Mouse (Mus musculus): ENCODE data around the gene Lrig1.

Lrig1 gene

GRCm38 (mm10) chr6:94625896-94626295 lies 74.1 kb downstream of the Lrig1 start:
- DNase-seq (ENCODE audit: extremely low read depth, insufficient read length, low spot score): no peak

- DNase-seq (ENCODE audit: extremely low read depth, insufficient read length, low spot score): no peak
Measured at GRCm38 (mm10) chr6:94624543-94624942, 75.4 kb downstream of the Lrig1 start.

GRCm38 (mm10) chr6:94622983-94623382 lies 77.0 kb downstream of the Lrig1 start:
- DNase-seq (ENCODE audit: extremely low read depth, insufficient read length, low spot score): no peak

- no peak for DNase-seq (ENCODE audit: extremely low read depth, insufficient read length, low spot score)
Measured at GRCm38 (mm10) chr6:94620801-94621301, 79.1 kb downstream of the Lrig1 start.

GRCm38 (mm10) chr6:94620287-94620686 lies 79.7 kb downstream of the Lrig1 start:
- DNase-seq (ENCODE audit: extremely low read depth, insufficient read length, low spot score): no peak

GRCm38 (mm10) chr6:94618671-94619070 lies 81.3 kb downstream of the Lrig1 start:
- DNase-seq (ENCODE audit: extremely low read depth, insufficient read length, low spot score): no peak

- no peak for DNase-seq (ENCODE audit: extremely low read depth, insufficient read length, low spot score)
Measured at GRCm38 (mm10) chr6:94615936-94616335, 84.0 kb downstream of the Lrig1 start.

GRCm38 (mm10) chr6:94614346-94614745 lies 85.6 kb downstream of the Lrig1 start:
- no peak for DNase-seq (ENCODE audit: extremely low read depth, insufficient read length, low spot score)

- no peak for DNase-seq (ENCODE audit: extremely low read depth, insufficient read length, low spot score)
Measured at GRCm38 (mm10) chr6:94613235-94613895, 86.6 kb downstream of the Lrig1 start.

- no peak for DNase-seq (ENCODE audit: extremely low read depth, insufficient read length, low spot score)
Measured at GRCm38 (mm10) chr6:94604546-94604945, 95.4 kb downstream of the Lrig1 start.

GRCm38 (mm10) chr6:94604072-94604471 lies 95.9 kb downstream of the Lrig1 start:
- no peak for DNase-seq (ENCODE audit: extremely low read depth, insufficient read length, low spot score)

GRCm38 (mm10) chr6:94601811-94602210 lies 98.1 kb downstream of the Lrig1 start:
- DNase-seq (ENCODE audit: extremely low read depth, insufficient read length, low spot score): no peak

- DNase-seq (ENCODE audit: extremely low read depth, insufficient read length, low spot score): no peak
Measured at GRCm38 (mm10) chr6:94601101-94601500, 98.9 kb downstream of the Lrig1 start.

GRCm38 (mm10) chr6:94599016-94599415 lies 100.9 kb downstream of the Lrig1 start:
- DNase-seq (ENCODE audit: extremely low read depth, insufficient read length, low spot score): no peak

GRCm38 (mm10) chr6:94598421-94598820 lies 101.5 kb downstream of the Lrig1 start:
- DNase-seq (ENCODE audit: extremely low read depth, insufficient read length, low spot score): no peak

GRCm38 (mm10) chr6:94596761-94597485 lies 103.0 kb downstream of the Lrig1 start:
- no peak for DNase-seq (ENCODE audit: extremely low read depth, insufficient read length, low spot score)

- no peak for DNase-seq (ENCODE audit: extremely low read depth, insufficient read length, low spot score)
Measured at GRCm38 (mm10) chr6:94596051-94596760, 103.8 kb downstream of the Lrig1 start.

- DNase-seq (ENCODE audit: extremely low read depth, insufficient read length, low spot score): no peak
Measured at GRCm38 (mm10) chr6:94595206-94595605, 104.8 kb downstream of the Lrig1 start.

- no peak for DNase-seq (ENCODE audit: extremely low read depth, insufficient read length, low spot score)
Measured at GRCm38 (mm10) chr6:94594711-94595110, 105.2 kb downstream of the Lrig1 start.

- DNase-seq (ENCODE audit: extremely low read depth, insufficient read length, low spot score): no peak
Measured at GRCm38 (mm10) chr6:94594096-94594665, 105.8 kb downstream of the Lrig1 start.

GRCm38 (mm10) chr6:94592710-94593109 lies 107.2 kb downstream of the Lrig1 start:
- no peak for DNase-seq (ENCODE audit: extremely low read depth, insufficient read length, low spot score)

Measured in 3134 (cell line).